Mouse (Mus musculus): ENCODE results near the gene Abca7. TPM values are rescaled to one million over a fixed set of nuclear protein-coding genes. Genes with fewer than 3 reads are reported as not detected.
A peak's percentile ranks its signal among the peaks of the same experiment; 100 is the strongest.

The Abca7 gene
- total RNA-seq, 1 experiment from 2014 or later = 15.5 TPM

DNA sequence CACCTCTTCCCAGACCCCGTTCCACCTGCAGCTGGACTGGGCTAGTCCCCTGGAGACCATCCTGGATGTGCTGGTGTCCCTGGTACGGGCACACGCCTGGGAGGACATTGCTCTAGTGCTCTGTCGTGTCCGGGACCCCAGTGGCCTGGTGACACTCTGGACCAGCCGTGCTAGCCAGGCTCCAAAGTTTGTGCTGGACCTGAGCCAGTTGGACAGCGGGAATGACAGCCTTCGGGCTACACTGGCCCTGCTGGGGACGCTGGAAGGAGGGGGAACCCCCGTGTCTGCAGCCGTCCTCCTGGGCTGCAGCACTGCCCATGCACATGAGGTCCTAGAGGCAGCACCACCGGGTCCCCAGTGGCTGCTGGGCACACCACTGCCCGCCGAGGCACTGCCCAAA is 23.5 kb upstream of the Abca7 start:
- ATAC-seq (replicated peaks; ENCODE audit: low read depth, poor library complexity, severe bottlenecking) = no peak

DNA sequence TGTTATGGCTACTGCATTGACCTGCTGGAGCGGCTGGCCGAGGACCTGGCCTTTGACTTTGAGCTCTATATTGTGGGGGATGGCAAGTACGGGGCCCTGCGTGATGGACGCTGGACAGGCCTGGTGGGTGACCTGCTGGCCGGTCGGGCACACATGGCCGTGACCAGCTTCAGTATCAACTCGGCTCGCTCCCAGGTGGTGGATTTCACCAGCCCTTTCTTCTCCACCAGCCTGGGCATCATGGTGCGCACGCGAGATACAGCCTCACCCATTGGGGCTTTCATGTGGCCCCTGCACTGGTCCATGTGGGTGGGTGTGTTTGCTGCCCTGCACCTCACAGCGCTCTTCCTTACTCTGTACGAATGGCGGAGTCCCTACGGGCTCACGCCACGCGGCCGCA is 22.2 kb upstream of the Abca7 start:
- ATAC-seq (replicated peaks; ENCODE audit: low read depth, poor library complexity, severe bottlenecking) = no peak

DNA sequence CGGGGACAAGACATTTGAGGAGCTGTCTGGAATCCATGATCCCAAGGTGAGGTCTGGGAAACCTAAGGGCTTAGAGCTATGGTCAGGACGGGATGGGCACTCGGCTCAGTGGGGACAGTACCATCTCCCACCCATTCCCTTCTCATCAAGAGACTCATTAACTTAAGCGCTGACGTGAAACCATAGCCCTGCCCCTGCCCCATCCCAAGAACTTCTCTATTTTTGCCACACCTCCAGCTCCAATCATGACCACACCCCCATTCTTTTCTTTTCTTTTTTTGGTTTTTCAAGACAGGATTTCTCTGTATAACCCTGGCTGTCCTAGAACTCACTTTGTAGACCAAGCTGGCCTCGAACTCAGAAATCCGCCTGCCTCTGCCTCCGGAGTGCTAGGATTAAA is 21.6 kb upstream of the Abca7 start:
- 0 out of 2 replicates have a peak, but pooled peaks have one; percentile 37 for ATAC-seq (replicated peaks; ENCODE audit: low read depth, poor library complexity, severe bottlenecking)

DNA sequence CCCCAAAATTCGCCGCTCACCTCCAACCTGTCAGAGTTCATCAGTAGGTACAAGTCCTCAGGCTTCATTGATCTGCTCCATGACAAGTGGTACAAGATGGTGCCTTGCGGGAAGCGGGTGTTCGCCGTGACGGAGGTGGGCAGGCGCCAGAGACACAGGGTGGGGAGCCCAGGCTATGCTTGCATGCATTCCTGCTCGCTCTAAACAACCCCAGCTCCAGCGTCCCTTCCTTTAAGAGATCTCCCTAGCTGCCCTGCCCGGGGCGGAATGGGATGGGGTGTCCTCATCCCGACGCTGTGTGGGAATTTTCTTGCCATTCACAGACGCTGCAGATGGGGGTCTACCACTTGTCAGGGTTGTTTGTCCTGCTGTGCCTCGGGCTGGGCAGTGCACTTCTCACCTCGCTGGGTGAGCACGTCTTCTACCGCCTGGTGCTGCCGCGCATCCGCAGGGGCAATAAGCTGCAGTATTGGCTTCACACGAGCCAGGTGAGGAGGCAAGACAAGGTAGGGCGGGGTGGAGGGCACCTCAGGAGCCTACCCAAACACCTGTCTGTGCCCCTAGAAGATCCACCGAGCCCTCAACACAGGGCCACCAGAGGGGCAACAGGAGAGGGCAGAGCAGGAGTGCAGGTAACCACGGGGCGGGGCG is 20.1 kb upstream of the Abca7 start:
- ATAC-seq (replicated peaks; ENCODE audit: low read depth, poor library complexity, severe bottlenecking) = no peak

DNA sequence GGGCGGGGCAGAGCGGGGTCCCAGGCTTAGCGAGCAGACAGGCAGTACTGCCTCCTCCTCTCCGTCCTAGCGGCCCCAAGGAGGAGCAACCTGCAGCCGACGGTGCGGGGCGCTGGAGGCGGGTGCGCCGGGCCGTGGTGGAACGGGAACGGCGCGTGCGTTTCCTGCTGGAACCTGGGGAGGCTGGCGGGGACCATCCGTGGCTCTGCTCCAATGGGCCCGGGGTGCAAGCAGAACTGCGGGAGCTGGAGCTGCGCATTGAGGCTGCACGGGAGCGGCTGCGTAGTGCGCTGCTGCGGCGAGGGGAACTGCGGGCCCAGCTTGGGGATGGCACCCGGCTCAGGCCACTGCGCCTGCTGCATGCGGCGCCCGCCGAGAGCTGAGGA is 19.6 kb upstream of the Abca7 start:
- ATAC-seq (replicated peaks; ENCODE audit: low read depth, poor library complexity, severe bottlenecking) = no peak

DNA sequence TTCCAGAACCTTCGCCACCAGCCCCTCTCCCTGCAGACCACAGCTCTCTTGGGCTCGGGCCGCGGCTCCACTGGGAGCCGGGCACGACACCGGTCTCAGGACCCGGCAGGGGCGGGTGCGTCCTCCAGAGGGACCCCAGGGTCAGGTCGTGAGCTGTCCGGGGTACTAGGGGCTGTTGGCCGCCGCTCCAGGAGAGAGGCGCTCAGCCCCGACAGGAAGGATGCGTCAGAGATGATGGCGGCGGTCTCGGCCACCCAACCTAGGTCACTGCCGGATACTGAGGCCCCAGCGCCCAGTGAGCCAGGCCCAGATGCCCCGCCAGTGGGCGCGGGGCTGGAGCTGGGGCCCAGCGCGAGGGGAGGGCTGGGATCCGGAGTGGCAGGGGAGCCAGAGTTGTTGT is 19.0 kb upstream of the Abca7 start:
- ATAC-seq (replicated peaks; ENCODE audit: low read depth, poor library complexity, severe bottlenecking) = no peak

DNA sequence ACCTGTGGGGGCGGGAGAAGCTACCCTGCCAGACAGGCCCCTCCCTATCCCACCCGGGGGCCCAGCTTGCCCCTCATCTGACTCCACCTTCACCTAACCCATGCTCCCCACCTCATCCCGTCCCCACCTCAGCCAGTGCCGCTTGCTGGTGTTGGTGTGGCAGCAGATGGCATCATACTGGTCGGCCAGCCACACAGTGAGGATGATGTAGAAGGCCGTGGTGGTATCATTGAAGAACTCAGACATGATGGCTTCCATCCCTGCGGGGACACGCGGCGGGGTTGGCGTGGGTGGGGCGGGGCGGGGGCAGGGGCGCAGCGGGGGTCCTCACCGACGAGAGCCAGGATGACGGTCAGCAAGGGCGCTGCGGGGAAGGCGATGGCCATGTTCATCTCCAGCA is 18.2 kb upstream of the Abca7 start:
- ATAC-seq (replicated peaks; ENCODE audit: low read depth, poor library complexity, severe bottlenecking) = no peak

DNA sequence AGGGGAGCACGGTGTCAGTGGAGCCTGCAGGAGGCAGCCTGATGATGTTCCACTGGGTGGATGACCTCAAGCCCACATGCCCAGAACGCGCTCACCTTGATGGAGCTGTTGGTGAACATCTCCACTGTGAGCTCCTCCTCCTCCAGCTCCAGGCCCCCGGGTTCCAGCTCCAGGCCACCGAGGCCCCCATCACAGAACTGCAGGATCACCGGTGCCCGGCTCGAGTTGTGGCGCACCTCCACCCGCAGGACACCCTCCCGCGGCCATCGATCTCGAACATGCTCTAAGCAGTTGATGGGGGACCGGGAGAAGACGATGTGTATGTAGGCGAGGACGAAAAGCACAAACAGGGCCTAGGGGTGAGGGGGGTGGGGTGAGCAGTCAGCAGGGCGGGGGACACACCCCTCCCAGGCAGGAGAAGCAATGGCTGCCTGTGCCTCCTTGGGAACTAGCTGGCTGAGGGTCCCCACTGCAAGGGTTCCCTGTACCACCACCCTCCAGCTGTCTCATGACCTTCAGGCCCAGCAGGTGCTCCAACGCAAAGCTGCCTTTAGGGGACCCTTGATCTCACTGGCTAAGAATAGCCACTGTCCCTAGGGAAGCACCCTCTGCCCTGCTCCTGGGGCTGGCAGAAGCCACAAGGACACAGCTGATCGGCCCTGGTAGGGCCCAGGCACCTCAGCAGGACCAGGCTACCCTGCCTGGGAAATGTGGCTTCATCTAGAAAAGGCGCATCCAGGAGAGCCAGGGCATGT is 16.7 kb upstream of the Abca7 start:
- no peak for ATAC-seq (replicated peaks; ENCODE audit: low read depth, poor library complexity, severe bottlenecking)

DNA sequence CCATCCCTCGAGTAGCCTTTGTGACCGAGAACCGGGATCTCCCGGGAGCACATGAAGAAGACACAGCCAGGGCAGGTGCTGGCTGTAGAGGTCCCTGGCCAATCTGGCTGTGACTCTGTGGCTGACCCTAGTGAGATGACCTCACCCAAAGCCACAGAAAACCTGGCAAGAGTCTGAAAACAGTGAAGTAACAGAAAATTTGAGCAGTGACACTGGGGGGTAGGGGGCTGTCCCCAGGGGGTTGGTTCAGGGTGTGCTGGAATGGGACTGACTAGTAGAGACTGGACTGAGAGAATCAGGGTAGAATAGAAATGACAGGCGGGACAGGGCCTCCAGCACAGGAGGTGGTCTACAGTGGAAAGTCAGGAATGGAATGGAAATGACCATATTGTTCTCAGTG is 13.1 kb upstream of the Abca7 start:
- no peak for ATAC-seq (replicated peaks; ENCODE audit: low read depth, poor library complexity, severe bottlenecking)

DNA sequence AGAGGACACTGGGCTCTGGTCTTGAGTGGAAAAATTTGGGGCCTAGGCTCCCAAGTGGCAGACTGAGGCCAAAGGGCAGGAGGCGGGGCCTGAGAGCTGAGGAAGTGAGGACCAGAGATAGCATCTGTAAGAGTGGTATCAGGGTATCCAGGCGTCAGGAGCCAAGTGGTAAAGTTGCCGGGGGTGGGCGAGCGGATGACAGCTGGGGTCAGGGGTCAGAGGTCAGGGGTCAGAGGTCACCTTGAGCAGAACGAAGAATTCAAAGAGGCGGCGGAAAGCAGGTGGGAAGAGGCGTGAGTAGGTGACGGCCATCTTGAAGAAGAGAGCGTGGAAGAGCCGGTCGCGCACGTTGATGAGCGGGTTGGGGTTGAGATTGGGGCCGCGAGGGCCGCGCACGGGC is 12.6 kb upstream of the Abca7 start:
- ATAC-seq (replicated peaks; ENCODE audit: low read depth, poor library complexity, severe bottlenecking) = no peak

DNA sequence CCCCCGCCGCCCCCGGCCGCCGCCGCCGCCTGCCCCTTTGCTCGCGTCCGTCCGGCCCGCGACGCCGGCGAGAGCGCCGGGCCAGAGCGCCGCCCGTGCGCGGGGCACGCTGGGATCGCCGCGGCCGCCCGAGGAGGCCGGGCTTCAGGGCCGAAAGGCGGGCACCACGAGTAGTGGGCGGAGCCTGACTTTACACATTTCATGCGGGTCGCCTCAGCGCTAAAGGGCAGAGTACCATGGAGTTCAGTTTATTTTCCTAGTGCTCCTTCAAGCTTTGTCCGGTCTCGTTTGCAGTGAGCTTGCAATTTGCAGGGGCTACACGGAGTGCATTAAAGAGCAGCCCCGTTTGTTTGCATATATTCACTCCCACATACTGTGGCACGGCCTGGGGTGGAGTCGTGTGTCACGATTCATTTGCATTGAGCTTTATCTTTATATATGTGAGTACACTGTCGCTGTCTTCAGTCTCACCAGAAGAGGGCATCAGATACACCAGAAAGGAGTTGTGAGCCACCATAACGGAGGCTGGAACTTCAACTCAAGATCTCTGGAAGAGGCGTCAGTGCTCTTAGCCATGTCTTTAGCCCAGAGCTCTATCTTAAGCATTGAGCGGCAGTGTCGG is 12.0 kb upstream of the Abca7 start, which contains the start of gene Tmem259:
TSS of gene Tmem259 (minus strand) at position 136 of the 622 bp plus-strand sequence.
- peak; percentile 42 for ATAC-seq (replicated peaks; ENCODE audit: low read depth, poor library complexity, severe bottlenecking)

DNA sequence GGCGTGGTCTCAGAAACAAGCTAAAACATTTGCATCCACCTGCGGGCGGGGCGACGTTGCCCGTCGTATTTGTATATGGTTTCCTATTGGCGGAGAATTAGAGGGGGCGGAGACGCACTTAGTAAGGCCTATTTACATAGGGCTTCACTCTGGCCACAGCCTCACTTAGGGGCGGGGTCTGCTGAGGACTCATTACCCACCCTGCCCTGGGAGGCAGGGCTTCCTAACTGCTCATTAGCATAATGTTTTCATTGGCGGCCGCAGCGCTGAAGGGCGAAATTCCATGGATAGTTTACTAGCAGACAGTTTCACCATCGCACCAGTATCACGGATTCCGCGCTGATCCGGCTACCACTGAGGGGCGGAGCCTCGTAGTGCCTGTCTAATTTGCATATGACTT is 11.4 kb upstream of the Abca7 start:
- peak; percentile 73 for ATAC-seq (replicated peaks; ENCODE audit: low read depth, poor library complexity, severe bottlenecking)

DNA sequence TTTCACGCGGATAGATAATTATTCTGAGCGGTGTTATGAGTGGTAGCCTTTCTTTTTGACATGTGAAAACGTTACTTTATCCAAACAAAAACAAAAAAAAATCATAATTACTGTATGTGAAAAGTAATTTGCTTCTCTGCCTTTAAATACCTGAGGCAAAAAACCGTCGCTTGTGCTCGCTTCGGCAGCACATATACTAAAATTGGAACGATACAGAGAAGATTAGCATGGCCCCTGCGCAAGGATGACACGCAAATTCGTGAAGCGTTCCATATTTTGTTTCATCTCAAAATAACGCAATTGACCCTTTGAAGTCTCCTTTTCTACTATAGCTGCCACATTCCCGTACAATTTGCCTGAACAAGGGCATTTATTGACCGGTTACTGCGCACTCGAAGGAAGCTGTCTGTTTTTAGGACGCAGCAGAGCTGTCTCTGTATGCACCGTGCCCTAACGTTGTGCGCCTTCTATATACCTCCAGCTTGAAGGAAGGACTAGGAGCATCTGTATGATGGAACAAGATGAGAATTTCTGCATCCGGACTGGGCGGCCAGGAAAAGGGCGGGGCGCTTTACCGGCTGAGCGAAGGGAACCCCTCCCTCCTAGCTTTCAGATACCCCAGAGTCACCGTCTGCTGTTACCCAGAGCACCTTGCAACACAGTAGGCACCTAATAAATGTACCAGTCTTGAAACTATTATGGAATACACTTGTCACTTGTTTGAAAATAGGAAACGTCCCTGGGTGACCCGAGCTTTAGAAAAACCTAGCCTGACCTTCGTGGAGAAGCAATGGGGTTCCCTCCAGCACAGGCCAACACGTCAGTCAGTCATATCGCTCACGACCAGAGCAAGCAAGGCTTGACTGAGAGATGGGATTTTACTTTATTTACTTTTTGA is 10.7 kb upstream of the Abca7 start:
- ATAC-seq (replicated peaks; ENCODE audit: low read depth, poor library complexity, severe bottlenecking) = peak; percentile 19

DNA sequence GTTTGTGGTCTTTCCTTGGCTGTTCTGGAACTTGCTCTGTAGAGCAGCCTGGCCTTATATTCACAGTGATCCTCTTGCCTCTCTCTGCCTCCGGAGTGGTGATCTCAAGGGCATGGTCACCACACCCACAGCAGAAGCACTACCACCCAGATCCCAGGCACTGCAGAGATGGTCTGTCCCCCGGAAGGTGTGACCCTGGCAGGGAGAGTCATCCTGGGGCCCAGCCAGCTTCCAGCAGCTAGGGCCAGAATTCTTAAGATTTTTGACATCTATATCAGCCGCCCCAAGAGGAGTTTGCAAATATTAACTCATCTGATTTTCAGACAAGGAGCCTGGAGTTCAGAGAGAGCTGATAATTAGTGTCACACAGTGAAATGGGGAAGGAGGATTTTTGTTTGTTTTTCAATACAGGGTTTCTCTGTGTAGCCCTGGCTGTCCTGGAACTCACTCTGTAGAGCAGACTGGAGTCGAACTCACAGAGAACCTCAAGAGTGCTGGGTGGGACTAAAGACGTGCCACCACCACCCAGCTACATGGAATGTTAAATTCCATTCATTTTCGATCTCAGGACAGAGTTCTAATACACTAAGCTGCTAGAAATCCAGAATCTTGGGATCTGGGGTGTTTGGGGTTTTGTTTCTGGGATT is 9.9 kb upstream of the Abca7 start:
- ATAC-seq (replicated peaks; ENCODE audit: low read depth, poor library complexity, severe bottlenecking) = no peak

DNA sequence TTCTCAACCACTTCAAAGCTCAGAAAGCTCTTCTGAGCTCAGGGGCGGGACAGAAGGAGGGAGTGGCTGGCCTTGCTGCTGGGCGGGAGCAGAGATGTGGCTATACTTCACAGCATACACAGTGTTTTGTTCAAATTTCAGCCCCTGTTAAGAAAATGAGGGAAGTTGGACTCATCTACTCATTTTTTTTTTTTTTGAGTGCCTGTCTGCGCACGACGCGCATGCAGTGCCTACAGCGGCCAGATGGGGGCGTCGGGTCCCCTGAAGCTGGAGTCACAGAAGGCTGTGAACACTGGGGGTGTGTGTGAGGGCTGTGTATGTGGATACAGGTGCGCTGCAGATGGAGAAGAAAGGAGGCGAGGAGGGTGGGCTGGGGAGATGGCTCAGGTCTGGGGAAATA is 9.3 kb upstream of the Abca7 start:
- peak; percentile 38 for ATAC-seq (replicated peaks; ENCODE audit: low read depth, poor library complexity, severe bottlenecking)

DNA sequence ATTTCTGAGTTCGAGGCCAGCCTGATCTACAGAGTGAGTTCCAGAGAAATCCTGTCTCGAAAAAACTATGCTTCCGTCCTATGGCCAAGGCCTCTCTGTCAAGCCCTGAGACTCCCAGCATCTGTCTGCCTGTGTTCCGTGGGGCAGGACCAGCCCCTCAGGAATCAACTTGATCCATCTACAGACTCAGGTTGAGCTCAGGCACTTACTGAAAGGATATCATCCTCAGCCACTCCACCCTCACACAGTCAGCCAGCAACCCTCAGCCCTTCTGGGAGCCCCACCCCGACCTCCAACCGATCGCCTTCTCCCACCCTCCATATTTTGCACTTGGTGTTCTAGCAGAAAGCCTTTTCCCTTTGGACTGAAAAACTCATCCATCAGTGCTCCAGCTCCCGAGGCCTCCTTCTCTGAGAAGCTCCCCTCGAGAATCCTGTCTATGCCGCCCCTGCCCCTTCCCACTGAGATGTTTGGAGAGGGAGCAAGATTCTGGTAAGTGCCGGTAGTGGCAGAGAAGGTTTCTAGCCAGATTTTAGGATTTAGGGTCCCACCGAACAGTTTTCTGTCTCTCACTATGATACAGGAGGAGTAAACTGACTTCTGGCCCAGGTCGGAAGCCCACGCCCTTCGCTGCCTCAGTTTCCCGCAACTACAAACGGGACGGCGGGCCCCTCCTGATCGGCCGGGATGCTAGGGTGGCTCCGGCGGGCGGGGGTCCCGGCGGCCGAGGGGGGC is 8.4 kb upstream of the Abca7 start:
- no peak for ATAC-seq (replicated peaks; ENCODE audit: low read depth, poor library complexity, severe bottlenecking)

DNA sequence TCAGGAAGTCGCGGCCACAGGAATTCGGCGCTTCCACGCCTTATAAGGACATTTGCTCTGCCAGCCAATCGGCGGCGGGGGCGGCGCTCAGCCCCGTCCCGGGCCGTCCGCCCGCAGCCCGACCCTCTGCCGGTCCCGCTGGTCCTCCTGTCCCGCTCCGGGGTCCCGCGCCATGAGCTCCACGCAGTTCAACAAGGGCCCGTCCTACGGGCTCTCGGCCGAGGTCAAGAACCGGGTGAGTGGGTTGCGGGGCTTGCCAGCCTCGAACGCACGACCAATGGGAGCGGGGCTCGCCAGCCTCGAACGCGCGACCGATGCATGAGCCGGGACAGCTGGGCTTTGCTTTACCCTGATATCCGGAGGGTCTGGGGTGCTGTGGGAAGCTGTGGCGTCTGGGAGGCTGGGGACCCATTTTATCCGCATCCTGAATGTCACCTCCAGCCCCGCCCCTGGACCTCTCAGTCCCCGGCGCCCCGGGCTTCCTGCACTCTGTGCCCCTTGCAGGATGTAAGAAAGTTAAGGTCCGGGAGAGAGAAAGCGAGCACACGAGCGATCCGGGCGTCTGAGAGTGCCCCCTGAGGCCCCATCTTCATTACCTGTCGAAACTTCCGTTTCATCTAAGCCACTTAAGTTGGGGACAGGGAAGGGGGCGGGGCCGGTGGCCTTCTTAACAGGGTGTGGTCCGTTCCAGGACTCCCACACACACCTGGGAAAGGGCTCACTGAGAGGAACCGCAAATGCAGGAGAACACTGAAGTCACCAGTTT is 7.6 kb upstream of the Abca7 start, which contains the start of gene Cnn2:
TSS of gene Cnn2 (plus strand) at position 79 of the 766 bp plus-strand sequence.
- ATAC-seq (replicated peaks; ENCODE audit: low read depth, poor library complexity, severe bottlenecking) = no peak

DNA sequence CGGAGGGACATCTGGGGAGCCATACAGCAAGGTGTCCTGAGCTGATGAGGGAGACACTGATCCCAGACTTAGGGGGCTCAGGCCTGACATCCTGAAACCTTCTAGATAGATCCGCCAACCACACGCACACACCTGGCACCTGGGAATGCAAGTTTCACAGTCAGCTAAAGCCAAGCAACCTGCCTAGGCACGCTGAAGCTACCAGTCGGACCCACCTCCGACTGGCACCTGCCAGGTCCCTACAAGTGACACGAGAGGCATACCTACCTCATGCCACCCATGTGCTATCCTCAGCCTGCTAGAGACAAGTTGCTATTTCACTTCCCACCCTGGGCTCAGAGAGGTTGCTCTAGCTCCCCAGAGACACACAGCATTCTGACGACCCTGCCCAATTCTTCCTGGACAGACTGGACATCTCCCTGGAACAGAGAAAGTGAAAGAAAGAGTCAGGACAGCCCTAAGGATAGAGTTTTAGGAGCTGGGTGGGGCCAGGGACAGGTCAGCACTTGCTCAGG is 7.0 kb upstream of the Abca7 start:
- no peak for ATAC-seq (replicated peaks; ENCODE audit: low read depth, poor library complexity, severe bottlenecking)
